Mouse (Mus musculus) bone marrow macrophage, adult 2 months (primary cell): Measurements from ENCODE around the gene Col4a2.

Experiments
- CTCF ChIP-seq: IDR thresholded peaks from 2 replicates; pipeline ENCODE4 v1.5.1; 2012; ENCODE audit warnings: low read depth, mild to moderate bottlenecking, low read length, moderate library complexity
- POLR2A ChIP-seq: IDR thresholded peaks from 2 replicates; pipeline ENCODE4 v1.6.1; 2012; ENCODE audit warnings: mild to moderate bottlenecking, low read depth, low read length, borderline replicate concordance

- TF ChIP-seq CTCF (no peak), POLR2A (no peak)
Measured at GRCm38 (mm10) chr8:11487229-11487628, 174.6 kb downstream of the Col4a2 start.
